Mouse (Mus musculus) heart, embryonic 11.5 days (tissue): ENCODE results near the gene Pex10. TPM values are rescaled to one million over a fixed set of nuclear protein-coding genes. Genes with fewer than 3 reads are reported as not detected.
"Not testable (repeated sequence)": the region's sequence is repeated elsewhere in the genome, so short reads cannot be mapped to it uniquely, and the experiment has no call there.

ENCODE experiments used
- ATAC-seq: fragments of 200-750 bp; cut with Nextera tagmentation; replicated peaks from 2 replicates; pipeline ENCODE4 v1.8.0; 2017; ENCODE audit warnings: moderate library complexity; ENCODE audit not compliant: insufficient number of reproducible peaks, low FRiP score, low TSS enrichment
- H3K27ac ChIP-seq: fragments of 300-500 bp; sonication (generic); 2 replicates; pipeline ENCODE4 v1.5.1; 2014; ENCODE audit warnings: mild to moderate bottlenecking, low read depth, low read length
- H3K27me3 ChIP-seq: fragments of 300-500 bp; sonication (generic); 2 replicates; pipeline ENCODE4 v1.6.1; 2014; ENCODE audit warnings: mild to moderate bottlenecking, low read length, mixed read lengths; ENCODE audit not compliant: control insufficient read depth, insufficient read depth
- H3K36me3 ChIP-seq: fragments of 300-500 bp; sonication (generic); 2 replicates; pipeline ENCODE4 v1.6.1; 2014; ENCODE audit warnings: mild to moderate bottlenecking, low read length, moderate library complexity, mixed read lengths; ENCODE audit not compliant: control insufficient read depth, insufficient read depth
- H3K4me1 ChIP-seq: fragments of 300-500 bp; sonication (generic); 2 replicates; pipeline ENCODE4 v1.6.1; 2014; ENCODE audit warnings: low read length; ENCODE audit not compliant: control insufficient read depth, insufficient read depth
- H3K4me2 ChIP-seq: fragments of 300-500 bp; sonication (generic); 2 replicates; pipeline ENCODE4 v1.6.1; 2014; ENCODE audit warnings: mild to moderate bottlenecking, moderate library complexity
- H3K4me3 ChIP-seq: fragments of 300-500 bp; sonication (generic); 2 replicates; pipeline ENCODE4 v1.5.1; 2014; ENCODE audit warnings: low read depth, low read length
- H3K9ac ChIP-seq: fragments of 300-500 bp; sonication (generic); 2 replicates; pipeline ENCODE4 v1.6.1; 2014; ENCODE audit warnings: mild to moderate bottlenecking, low read depth, low read length, moderate library complexity
- H3K9me3 ChIP-seq: fragments of 300-500 bp; sonication (generic); replicated peaks from 2 replicates; pipeline ENCODE4 v1.6.1; 2016; ENCODE audit warnings: low read length; ENCODE audit not compliant: control insufficient read depth
- WGBS: fragments of 180-500 bp; shearing (Covaris S2); extraction: QIAGEN DNeasy Blood & Tissue Kit; methylation state at CpG from one replicate; pipeline ENCODE4 v1.1.7; 2014; ENCODE audit not compliant: insufficient replicate concordance; 5-methylcytosine and 5-hydroxymethylcytosine counted together
- polyA plus RNA-seq: library from polyadenylated mRNA; unstranded; fragments of >200 nt; fragmentation: Nextera tagmentation; extraction: Ambion mirVana; gene quantifications from 2 replicates; pipeline ENCODE4 v1.2.1, GENCODE M21; 2014

Gene Pex10
- polyA plus RNA-seq, 1 experiment from 2014 or later: 4.1 TPM

- H3K4me1 ChIP-seq: peaks cover 16% of the 10 kb centered on the region
- ATAC-seq: no peak
- no peaks in the 10 kb centered on the region for H3K27me3 ChIP-seq
- H3K9me3 ChIP-seq: no peaks in the 10 kb centered on the region
- H3K4me2 ChIP-seq: no peak overlapping the region
- 85% methylated on average over 6 of the region's 6 CpGs for WGBS
- H3K4me3 ChIP-seq: no peak overlapping the region
- no peak overlapping the region for H3K9ac ChIP-seq
- H3K27ac ChIP-seq: no peak overlapping the region
- peaks cover 44% of the 10 kb centered on the region for H3K36me3 ChIP-seq
These were observed 2.4 kb downstream of the Pex10 start for GRCm38 (mm10) chr4:155069191-155069590.

- H3K9ac ChIP-seq: no peak overlapping the region
- 93% methylated on average over 13 of the region's 13 CpGs for WGBS
- H3K36me3 ChIP-seq: peaks cover 49% of the 10 kb centered on the region
These were observed 3.4 kb downstream of the Pex10 start for GRCm38 (mm10) chr4:155070199-155070598.

GRCm38 (mm10) chr4:155070921-155071320, 4.1 kb downstream of the Pex10 start:
- H3K4me2 ChIP-seq: no peak overlapping the region
- H3K9ac ChIP-seq: no peak overlapping the region
- H3K4me1 ChIP-seq: peaks cover 16% of the 10 kb centered on the region
- H3K36me3 ChIP-seq: peaks cover 56% of the 10 kb centered on the region
- WGBS: 94% methylated on average over 5 of the region's 5 CpGs
- no peak overlapping the region for H3K27ac ChIP-seq
- ATAC-seq: no peak
- no peak overlapping the region for H3K4me3 ChIP-seq
- no peaks in the 10 kb centered on the region for H3K27me3 ChIP-seq
- no peaks in the 10 kb centered on the region for H3K9me3 ChIP-seq

More at GRCm38 (mm10) chr4:155070199-155070598, 3.4 kb downstream of the Pex10 start:
- no peaks in the 10 kb centered on the region for H3K27me3 ChIP-seq
- no peak overlapping the region for H3K4me2 ChIP-seq
- ATAC-seq: no peak
- H3K4me3 ChIP-seq: no peak overlapping the region
- no peaks in the 10 kb centered on the region for H3K9me3 ChIP-seq
- H3K4me1 ChIP-seq: peaks cover 16% of the 10 kb centered on the region
- H3K27ac ChIP-seq: no peak overlapping the region

- Histone ChIP-seq H3K36me3 (peaks cover 62% of the 10 kb centered on the region), H3K4me1 (no peaks in the 10 kb centered on the region), H3K4me3 (no peak overlapping the region), H3K9me3 (no peaks in the 10 kb centered on the region), H3K27me3 (no peaks in the 10 kb centered on the region), H3K27ac (no peak overlapping the region), H3K4me2 (no peak overlapping the region), H3K9ac (no peak overlapping the region)
- no peak for ATAC-seq
- WGBS: 86% methylated on average over 9 of the region's 9 CpGs
These were observed 7.6 kb downstream of the Pex10 start for GRCm38 (mm10) chr4:155074418-155074817.

GRCm38 (mm10) chr4:155075137-155075536, 8.3 kb downstream of the Pex10 start:
- no peak overlapping the region for H3K9ac ChIP-seq
- no peaks in the 10 kb centered on the region for H3K4me1 ChIP-seq
- WGBS: 84% methylated on average over 9 of the region's 9 CpGs
- H3K27me3 ChIP-seq: no peaks in the 10 kb centered on the region
- no peak overlapping the region for H3K4me2 ChIP-seq
- H3K9me3 ChIP-seq: no peaks in the 10 kb centered on the region
- ATAC-seq: no peak
- peaks cover 60% of the 10 kb centered on the region for H3K36me3 ChIP-seq
- H3K27ac ChIP-seq: no peak overlapping the region
- no peak overlapping the region for H3K4me3 ChIP-seq

GRCm38 (mm10) chr4:155075813-155076212, 9.0 kb downstream of the Pex10 start:
- no peak for ATAC-seq
- Histone ChIP-seq H3K27ac (no peak overlapping the region), H3K4me3 (no peak overlapping the region), H3K4me1 (no peaks in the 10 kb centered on the region), H3K9me3 (no peaks in the 10 kb centered on the region), H3K36me3 (peaks cover 59% of the 10 kb centered on the region), H3K4me2 (no peak overlapping the region), H3K9ac (no peak overlapping the region), H3K27me3 (no peaks in the 10 kb centered on the region)
- WGBS: 89% methylated on average over 2 of the region's 2 CpGs

- no peaks in the 10 kb centered on the region for H3K4me1 ChIP-seq
- H3K4me2 ChIP-seq: no peak overlapping the region
- no peak overlapping the region for H3K9ac ChIP-seq
- no peaks in the 10 kb centered on the region for H3K27me3 ChIP-seq
- H3K4me3 ChIP-seq: no peak overlapping the region
- WGBS: 84% methylated on average over 9 of the region's 9 CpGs
- ATAC-seq: no peak
- H3K36me3 ChIP-seq: peaks cover 55% of the 10 kb centered on the region
- H3K9me3 ChIP-seq: no peaks in the 10 kb centered on the region
- no peak overlapping the region for H3K27ac ChIP-seq
These were observed 9.9 kb downstream of the Pex10 start for GRCm38 (mm10) chr4:155076677-155077076.

- not testable (repeated sequence) for H3K27me3 ChIP-seq, H3K4me3 ChIP-seq, H3K27ac ChIP-seq, H3K4me2 ChIP-seq, H3K9me3 ChIP-seq, H3K9ac ChIP-seq, ATAC-seq, H3K4me1 ChIP-seq
- H3K36me3 ChIP-seq: peaks cover 39% of the 10 kb centered on the region
- WGBS: 82% methylated on average over 10 of the region's 10 CpGs
These were observed 12.0 kb downstream of the Pex10 start for GRCm38 (mm10) chr4:155078808-155079207.

GRCm38 (mm10) chr4:155079666-155080065, 12.8 kb downstream of the Pex10 start:
- Histone ChIP-seq H3K4me2 (no peak overlapping the region), H3K4me1 (peaks cover 9% of the 10 kb centered on the region; the same call in 1 of the 2 replicates), H3K27me3 (no peaks in the 10 kb centered on the region), H3K27ac (no peak overlapping the region), H3K4me3 (no peak overlapping the region), H3K9me3 (no peaks in the 10 kb centered on the region), H3K36me3 (peaks cover 36% of the 10 kb centered on the region), H3K9ac (no peak overlapping the region)
- no peak for ATAC-seq
- 93% methylated on average over 6 of the region's 6 CpGs for WGBS
